Mouse (Mus musculus): ENCODE measurements around the gene Ubqln1.

GRCm38 (mm10) chr13:58217536-58217935, 2.1 kb upstream of the Ubqln1 start:
- TF ChIP-seq CTCF (IDR thresholded peaks at IDR 0.05; ENCODE audit: control insufficient read depth, insufficient read depth, insufficient replicate concordance, low read depth, low read length) (no peak), POLR2A (IDR thresholded peaks at IDR 0.05; ENCODE audit: control insufficient read depth, low read depth, low read length) (no peak)
